Mouse (Mus musculus) gastrocnemius, adult 8-10 months (tissue): ENCODE measurements around the gene Olfr937. TPM values are rescaled to one million over a fixed set of nuclear protein-coding genes. Genes with fewer than 3 reads are reported as not detected.

Experiments used
- DNase-seq, 2 experiments: peaks; one replicate each; pipeline ENCODE4 v3.0.0; 2022; ENCODE audit warnings: low spot score in 2 of 2
- microRNA-seq: library from miRNA; unstranded; fragments of <30 nt; microRNA quantifications from one replicate; pipeline ENCODE4 v1.2.0, GENCODE M21; 2022
- total RNA-seq, 4 experiments: library from RNA; stranded (reverse); gene quantifications; 2 replicates each; pipeline ENCODE4 v1.2.4; 2022

The Olfr937 gene
- total RNA-seq = not detected

GRCm38 (mm10) chr9:39064851-39065250 is at the start of gene Olfr937:
TSS of gene Olfr937 (minus strand) at chr9:39064951.
- DNase-seq = no peak

DNA sequence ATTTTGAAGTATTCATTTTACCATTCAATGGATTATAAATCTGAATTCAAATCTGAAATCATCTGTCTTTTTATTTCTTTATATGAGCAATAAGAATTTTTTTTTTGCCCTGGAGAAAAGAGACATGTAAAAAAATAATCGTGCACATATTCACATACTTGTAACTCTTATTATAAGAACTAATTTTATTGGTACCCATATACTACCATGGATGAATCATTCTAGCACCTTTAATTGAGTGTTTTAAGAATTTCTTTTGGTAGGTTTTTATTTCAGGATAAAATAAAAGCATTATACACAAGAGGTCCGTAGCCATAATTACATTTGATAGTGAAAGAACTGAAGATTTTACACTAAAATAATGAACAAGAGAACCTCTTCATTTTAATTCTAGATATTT is 14.0 kb upstream of the Olfr937 start, which contains the start of gene Olfr938:
Olfr938 (minus strand) TSS at position 101 of the 400 bp plus-strand sequence.
- DNase-seq = no peak

DNA sequence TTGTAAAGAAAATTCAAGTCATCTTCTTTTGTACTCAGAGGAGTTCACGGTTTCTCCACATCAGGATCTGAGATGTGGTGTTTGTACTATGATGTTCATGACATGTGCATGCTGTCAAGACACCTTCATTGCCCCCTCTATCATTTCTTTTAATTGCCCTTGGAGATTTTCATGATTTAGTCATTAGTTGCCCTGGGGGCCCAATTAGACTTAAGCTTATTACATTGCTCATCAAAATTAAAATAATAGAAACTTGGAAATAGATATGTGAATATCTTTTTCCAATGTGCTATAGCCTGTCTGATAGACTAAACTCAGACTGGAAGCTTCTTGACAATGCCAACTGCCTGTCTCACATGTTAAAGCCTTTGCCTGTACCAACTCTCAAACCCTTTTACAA is 41.5 kb downstream of the Olfr937 start, which contains the start of gene Olfr146:
Olfr146 (minus strand) TSS at position 101 of the 400 bp plus-strand sequence.
- DNase-seq = no peak

Small RNAs within 50 kb of the gene (microRNA-seq; reads per million reads assigned to microRNA genes)
- not detected for gene Gm25032
- not detected for gene Gm25529

Other genes with a start within 250 kb of the Olfr937 start
- not detected for gene Olfr923, start 238.4 kb downstream of the Olfr937 start, total RNA-seq
- not detected for gene Olfr924, start 220.5 kb downstream of the Olfr937 start, total RNA-seq
- gene Olfr26, start 209.9 kb downstream of the Olfr937 start, total RNA-seq = not detected
- gene Olfr926, start 187.8 kb downstream of the Olfr937 start, total RNA-seq = not detected
- not detected for gene Olfr930, start 135.1 kb downstream of the Olfr937 start, total RNA-seq
- gene Olfr933, start 92.6 kb downstream of the Olfr937 start, total RNA-seq = not detected
- not detected for gene Olfr934, start 76.6 kb downstream of the Olfr937 start, total RNA-seq
- gene Olfr935, start 65.3 kb downstream of the Olfr937 start, total RNA-seq = not detected
- not detected for gene Olfr146, start 41.6 kb downstream of the Olfr937 start, total RNA-seq
- gene Olfr938, start 13.9 kb upstream of the Olfr937 start, total RNA-seq = not detected
- gene Olfr27, start 63.2 kb upstream of the Olfr937 start, total RNA-seq = not detected
- gene Olfr943, start 101.4 kb upstream of the Olfr937 start, total RNA-seq = not detected
- not detected for gene Olfr944, start 137.0 kb upstream of the Olfr937 start, total RNA-seq
- gene Olfr1537, start 185.0 kb upstream of the Olfr937 start, total RNA-seq = not detected
- not detected for gene Olfr945, start 211.9 kb upstream of the Olfr937 start, total RNA-seq